Mouse (Mus musculus) liver, postnatal 0 days (tissue): ENCODE data around the gene Myg1. TPM values are rescaled to one million over a fixed set of nuclear protein-coding genes. Genes with fewer than 3 reads are reported as not detected.

ENCODE experiments used
- ATAC-seq: fragments of 200-750 bp; cut with Nextera tagmentation; 2 replicates; pipeline ENCODE4 v1.8.0; 2017; ENCODE audit warnings: mild to moderate bottlenecking, moderate library complexity
- DNase-seq: peaks from one replicate; pipeline ENCODE4 v3.0.0-alpha.2; 2016
- H3K27ac ChIP-seq: fragments of 300-500 bp; sonication (generic); 2 replicates; pipeline ENCODE4 v1.5.1; 2014; ENCODE audit warnings: antibody characterized with exemption, moderate library complexity, mild to moderate bottlenecking, low read depth
- H3K27me3 ChIP-seq: fragments of 300-500 bp; sonication (generic); 2 replicates; pipeline ENCODE4 v1.6.1; 2014; ENCODE audit warnings: low read length, control low read depth, mixed read lengths; ENCODE audit not compliant: insufficient read depth
- H3K36me3 ChIP-seq: fragments of 300-500 bp; sonication (generic); replicated peaks from 2 replicates; pipeline ENCODE4 v1.6.1; 2014; ENCODE audit warnings: mild to moderate bottlenecking, control low read depth, low read length, moderate library complexity, mixed read lengths; ENCODE audit not compliant: insufficient read depth
- H3K4me1 ChIP-seq: fragments of 300-500 bp; sonication (generic); 2 replicates; pipeline ENCODE4 v1.6.1; 2014; ENCODE audit warnings: antibody characterized with exemption, mild to moderate bottlenecking, control low read depth; ENCODE audit not compliant: insufficient read depth
- H3K4me2 ChIP-seq: fragments of 300-500 bp; sonication (generic); 2 replicates; pipeline ENCODE4 v1.6.1; 2014; ENCODE audit warnings: low read depth, mild to moderate bottlenecking, low read length, moderate library complexity, mixed read lengths
- H3K4me3 ChIP-seq: fragments of 300-500 bp; sonication (generic); 2 replicates; pipeline ENCODE4 v1.5.1; 2014; ENCODE audit warnings: low read depth, low read length
- H3K9ac ChIP-seq: fragments of 300-500 bp; sonication (generic); replicated peaks from 2 replicates; pipeline ENCODE4 v1.6.1; 2014; ENCODE audit warnings: mild to moderate bottlenecking, moderate library complexity
- H3K9me3 ChIP-seq: fragments of 300-500 bp; sonication (generic); 2 replicates; pipeline ENCODE4 v1.6.1; 2016; ENCODE audit warnings: mild to moderate bottlenecking, control low read depth, low read length, mixed read lengths
- CTCF ChIP-seq: sonication (generic); IDR thresholded peaks from 2 replicates; pipeline ENCODE4 v1.5.1; 2016; ENCODE audit warnings: antibody characterized with exemption, low read depth
- EP300 ChIP-seq: IDR thresholded peaks from 2 replicates; pipeline ENCODE4 v1.6.1; 2016; ENCODE audit warnings: antibody characterized with exemption, low read depth, mild to moderate bottlenecking
- WGBS: fragments of 180-500 bp; shearing (Covaris S2); extraction: QIAGEN DNeasy Blood & Tissue Kit; methylation state at CpG from one replicate; pipeline ENCODE4 v1.1.7; 2014; ENCODE audit not compliant: insufficient replicate concordance; 5-methylcytosine and 5-hydroxymethylcytosine counted together
- polyA plus RNA-seq: library from polyadenylated mRNA; unstranded; fragments of >200 nt; fragmentation: Nextera tagmentation; extraction: Ambion mirVana; gene quantifications from 2 replicates; pipeline ENCODE4 v1.2.1, GENCODE M21; 2015

Myg1 gene
- polyA plus RNA-seq, 1 experiment from 2014 or later, result 30.8 TPM

DNA sequence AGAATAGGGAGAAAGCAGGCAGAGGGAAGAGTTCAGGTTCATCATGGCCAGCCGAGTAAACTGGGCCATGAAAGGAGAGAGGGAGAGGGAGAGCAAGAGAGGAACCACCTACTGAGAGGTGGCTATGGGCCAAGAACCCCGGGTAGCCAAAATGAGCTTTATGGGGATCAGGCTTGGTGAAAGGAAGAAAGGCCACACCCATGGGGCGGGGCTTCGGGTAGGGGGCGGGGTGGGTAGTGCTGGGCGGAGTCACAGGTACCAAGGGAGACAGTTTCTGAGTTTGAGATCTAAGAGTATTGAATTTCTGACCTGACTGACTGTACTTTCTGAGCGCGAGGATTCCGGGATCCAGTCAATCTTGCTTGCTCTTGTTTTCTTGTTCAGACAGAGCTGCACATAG lies 55.1 kb downstream of the Myg1 start:
- Histone ChIP-seq H3K4me2 (no peak overlapping the region), H3K27ac (no peak overlapping the region), H3K4me1 (peaks cover 3% of the 10 kb centered on the region; the same call in 1 of the 2 replicates), H3K4me3 (no peak overlapping the region), H3K27me3 (no peaks in the 10 kb centered on the region), H3K9me3 (no peaks in the 10 kb centered on the region), H3K9ac (no peak overlapping the region), H3K36me3 (no peaks in the 10 kb centered on the region)
- DNase-seq, result peak; percentile 77
- TF ChIP-seq EP300, result no peak
- no peak for TF ChIP-seq CTCF
- ATAC-seq, result peak; percentile 35; the same call in 1 of the 2 replicates
- 45% methylated on average over 9 of the region's 9 CpGs for WGBS

Other genes starting within 250 kb of the Myg1 start
- 9.2 TPM in 2 replicates for gene Tns2, start 231.3 kb upstream of the Myg1 start, polyA plus RNA-seq
- gene Spryd3, start 195.5 kb upstream of the Myg1 start, polyA plus RNA-seq, result 9.2 and 10.0 TPM in 2 replicates
- gene Igfbp6, start 187.3 kb upstream of the Myg1 start, polyA plus RNA-seq, result 4.8 and 5.9 TPM in 2 replicates
- 10.9 and 13.6 TPM in 2 replicates for gene Soat2, start 181.2 kb upstream of the Myg1 start, polyA plus RNA-seq
- 10.7 and 11.6 TPM in 2 replicates for gene Zfp740, start 128.5 kb upstream of the Myg1 start, polyA plus RNA-seq
- 224 and 243 TPM in 2 replicates for gene Csad, start 127.0 kb upstream of the Myg1 start, polyA plus RNA-seq
- gene Itgb7, start 99.8 kb upstream of the Myg1 start, polyA plus RNA-seq, result 5.8 and 8.6 TPM in 2 replicates
- 2.4 and 2.6 TPM in 2 replicates for gene Rarg, start 74.2 kb upstream of the Myg1 start, polyA plus RNA-seq
- gene Gm9918, start 61.1 kb upstream of the Myg1 start, polyA plus RNA-seq, result not detected in 2 replicates
- gene Mfsd5, start 52.3 kb upstream of the Myg1 start, polyA plus RNA-seq, result 25.4 and 27.4 TPM in 2 replicates
- gene Espl1, start 35.4 kb upstream of the Myg1 start, polyA plus RNA-seq, result 7.3 and 7.8 TPM in 2 replicates
- gene Pfdn5, start 5.6 kb upstream of the Myg1 start, polyA plus RNA-seq, result 172 and 179 TPM in 2 replicates
- gene Aaas, start 19.1 kb downstream of the Myg1 start, polyA plus RNA-seq, result 15.6 and 18.8 TPM in 2 replicates
- not detected in 2 replicates for gene Sp7, start 35.5 kb downstream of the Myg1 start, polyA plus RNA-seq
- gene Sp1, start 74.4 kb downstream of the Myg1 start, polyA plus RNA-seq, result 2.8 and 2.9 TPM in 2 replicates
- 0.36 and 0.60 TPM in 2 replicates for gene Amhr2, start 113.7 kb downstream of the Myg1 start, polyA plus RNA-seq
- 76.0 and 77.2 TPM in 2 replicates for gene Prr13, start 127.3 kb downstream of the Myg1 start, polyA plus RNA-seq
- 68.4 and 70.9 TPM in 2 replicates for gene Pcbp2, start 138.8 kb downstream of the Myg1 start, polyA plus RNA-seq
- gene Gm10337, start 172.0 kb downstream of the Myg1 start, polyA plus RNA-seq, result not detected in 2 replicates
- 0.53 and 0.85 TPM in 2 replicates for gene Map3k12, start 185.4 kb downstream of the Myg1 start, polyA plus RNA-seq
- 26.8 and 27.8 TPM in 2 replicates for gene Tarbp2, start 186.5 kb downstream of the Myg1 start, polyA plus RNA-seq
- gene Npff, start 193.2 kb downstream of the Myg1 start, polyA plus RNA-seq, result 0.42 and 0.60 TPM in 2 replicates